Mouse (Mus musculus) liver, embryonic 16.5 days (tissue): Measurements from ENCODE around the gene Fam178b. TPM values are rescaled to one million over a fixed set of nuclear protein-coding genes. Genes with fewer than 3 reads are reported as not detected.

Experiments
- ATAC-seq: fragments of 200-750 bp; cut with Nextera tagmentation; 2 replicates; pipeline ENCODE4 v1.8.0; 2017; ENCODE audit warnings: low read depth, mild to moderate bottlenecking, moderate number of reproducible peaks, moderate library complexity
- H3K27ac ChIP-seq: fragments of 300-500 bp; sonication (generic); 2 replicates; pipeline ENCODE4 v1.5.1; 2014; ENCODE audit warnings: mild to moderate bottlenecking, low read length
- H3K27me3 ChIP-seq: fragments of 300-500 bp; sonication (generic); 2 replicates; pipeline ENCODE4 v1.6.1; 2014; ENCODE audit warnings: low read depth, low read length, mixed read lengths; ENCODE audit not compliant: control insufficient read depth, insufficient read depth
- H3K36me3 ChIP-seq: fragments of 300-500 bp; sonication (generic); 2 replicates; pipeline ENCODE4 v1.6.1; 2014; ENCODE audit warnings: mild to moderate bottlenecking; ENCODE audit not compliant: control insufficient read depth, insufficient read depth
- H3K4me1 ChIP-seq: fragments of 300-500 bp; sonication (generic); 2 replicates; pipeline ENCODE4 v1.6.1; 2014; ENCODE audit warnings: low read depth, low read length, mixed read lengths; ENCODE audit not compliant: control insufficient read depth
- H3K4me2 ChIP-seq: fragments of 300-500 bp; sonication (generic); 2 replicates; pipeline ENCODE4 v1.6.1; 2014; ENCODE audit warnings: low read depth, low read length, mixed read lengths
- H3K4me3 ChIP-seq: fragments of 300-500 bp; sonication (generic); 2 replicates; pipeline ENCODE4 v1.5.1; 2014; ENCODE audit warnings: low read depth, mild to moderate bottlenecking, low read length
- H3K9ac ChIP-seq: fragments of 300-500 bp; sonication (generic); 2 replicates; pipeline ENCODE4 v1.6.1; 2014; ENCODE audit warnings: low read depth, low read length
- H3K9me3 ChIP-seq: fragments of 300-500 bp; sonication (generic); replicated peaks from 2 replicates; pipeline ENCODE4 v1.6.1; 2016; ENCODE audit warnings: low read length; ENCODE audit not compliant: control insufficient read depth
- WGBS: fragments of 180-500 bp; shearing (Covaris S2); extraction: QIAGEN DNeasy Blood & Tissue Kit; methylation state at CpG from one replicate; pipeline ENCODE4 v1.1.7; 2014; ENCODE audit not compliant: insufficient replicate concordance; 5-methylcytosine and 5-hydroxymethylcytosine counted together
- polyA plus RNA-seq: library from polyadenylated mRNA; unstranded; fragments of >200 nt; fragmentation: Nextera tagmentation; extraction: Ambion mirVana; gene quantifications from 2 replicates; pipeline ENCODE4 v1.2.1, GENCODE M21; 2015

Fam178b gene
- polyA plus RNA-seq, 1 experiment from 2014 or later = 0.14 TPM

DNA sequence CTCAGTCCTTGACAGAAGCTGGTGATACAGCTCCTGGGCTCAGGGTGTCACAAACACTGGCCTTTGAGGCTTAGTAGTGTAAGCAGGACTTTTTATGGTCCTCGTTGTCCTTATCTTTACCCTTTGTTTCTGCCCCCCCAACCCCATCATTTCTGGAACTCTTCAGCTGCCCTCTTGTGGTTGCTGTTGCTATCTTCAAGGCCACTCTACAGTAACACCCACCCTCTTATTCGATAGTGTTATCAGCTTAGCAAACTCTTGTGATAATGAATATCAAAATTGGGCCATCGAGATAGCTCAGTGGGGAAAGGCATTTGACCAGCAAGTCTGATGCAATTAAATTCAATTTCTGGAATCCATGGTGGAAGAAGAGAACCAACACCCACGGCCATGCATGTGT lies 18.5 kb downstream of the Fam178b start:
- Histone ChIP-seq H3K9me3 (no peaks in the 10 kb centered on the region), H3K36me3 (no peaks in the 10 kb centered on the region)
- peak; percentile 45; the same call in 1 of the 2 replicates for ATAC-seq

DNA sequence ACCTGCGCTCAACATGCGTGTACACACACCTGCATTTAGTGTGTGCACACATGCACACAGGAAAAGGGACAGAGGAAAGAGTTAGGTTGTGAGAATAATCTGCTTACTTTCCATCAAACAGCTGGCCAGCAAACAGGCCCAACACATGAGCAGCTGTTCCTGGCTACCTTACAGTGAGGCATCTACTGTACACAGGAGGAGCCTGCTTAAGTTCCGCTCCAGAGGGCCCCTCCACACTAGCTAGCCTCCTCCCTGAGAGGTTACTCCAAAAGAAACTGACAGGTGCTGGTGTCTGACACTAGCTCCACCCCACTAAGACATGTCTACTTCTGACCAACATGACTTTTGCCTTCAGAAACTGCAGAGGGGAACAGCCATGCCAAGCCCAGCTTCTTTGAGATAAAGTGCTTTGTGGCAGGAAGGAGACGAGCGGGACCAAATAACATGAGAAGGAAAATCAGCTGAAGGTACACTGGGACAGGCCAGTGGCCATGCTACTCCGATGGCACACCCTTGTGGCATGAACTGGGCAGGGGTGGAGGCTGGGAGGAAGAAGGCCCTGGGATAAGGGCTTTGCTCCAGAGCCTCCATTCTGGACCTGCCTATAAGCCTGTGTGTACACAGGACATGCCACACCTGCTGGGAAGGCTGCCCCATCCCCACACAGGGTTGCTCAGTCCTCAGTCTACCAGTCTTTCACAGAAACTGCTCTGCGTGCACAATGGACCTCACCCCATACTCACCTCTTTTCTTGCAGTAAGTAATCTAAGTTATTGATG lies 24.2 kb downstream of the Fam178b start:
- Histone ChIP-seq H3K9ac (no peak overlapping the region), H3K4me3 (no peak overlapping the region), H3K27ac (no peak overlapping the region), H3K27me3 (no peaks in the 10 kb centered on the region), H3K4me2 (no peak overlapping the region), H3K9me3 (no peaks in the 10 kb centered on the region), H3K4me1 (peaks cover 8% of the 10 kb centered on the region), H3K36me3 (no peaks in the 10 kb centered on the region)
- WGBS = 53% methylated on average over 7 of the region's 7 CpGs
- no peak for ATAC-seq

More for the DNA sequence above, 18.5 kb downstream of the Fam178b start:
- H3K27ac ChIP-seq = no peak overlapping the region
- H3K9ac ChIP-seq = no peak overlapping the region
- no peak overlapping the region for H3K4me2 ChIP-seq
- no peaks in the 10 kb centered on the region for H3K27me3 ChIP-seq
- H3K4me3 ChIP-seq = no peak overlapping the region
- WGBS = 26% methylated on average over 4 of the region's 4 CpGs
- peaks cover 7% of the 10 kb centered on the region; the same call in 1 of the 2 replicates for H3K4me1 ChIP-seq

DNA sequence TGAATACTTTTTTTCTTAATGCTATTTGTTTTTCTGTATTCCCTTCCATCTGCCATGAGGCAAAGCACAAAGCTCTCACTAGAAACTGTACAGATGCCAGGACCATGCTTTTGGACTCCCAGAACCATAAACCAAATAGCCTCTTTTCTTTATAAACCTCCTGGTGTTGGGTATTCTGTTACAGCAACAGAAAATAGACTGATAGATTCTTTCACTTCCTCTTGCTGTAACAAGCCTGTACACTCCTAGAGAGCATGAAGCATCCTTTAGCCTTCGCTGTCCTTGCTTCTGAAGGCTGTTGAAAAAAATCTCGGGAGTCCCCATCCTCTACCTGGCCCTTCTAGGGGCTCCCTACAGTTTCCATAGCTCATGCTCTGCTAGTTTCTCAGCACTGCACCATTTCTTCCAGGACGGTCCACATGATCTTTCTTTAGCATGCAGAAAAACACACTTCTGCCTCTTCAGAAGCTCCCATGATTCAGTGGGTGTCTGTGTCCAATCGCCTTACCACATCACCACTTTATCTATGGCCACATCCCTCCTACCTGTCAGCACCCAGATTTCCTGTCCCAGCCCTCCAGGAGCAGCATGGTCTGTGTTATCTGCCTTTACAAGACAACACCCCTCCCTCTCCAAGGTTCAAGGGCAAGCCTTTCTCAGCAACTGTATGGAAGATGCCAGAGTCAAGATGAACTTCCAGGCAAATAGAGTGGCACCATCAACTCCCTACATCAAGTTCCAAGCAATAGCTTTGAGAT lies 25.1 kb downstream of the Fam178b start:
- Histone ChIP-seq H3K9ac (no peak overlapping the region), H3K9me3 (no peaks in the 10 kb centered on the region), H3K4me1 (peaks cover 8% of the 10 kb centered on the region), H3K27me3 (no peaks in the 10 kb centered on the region), H3K36me3 (no peaks in the 10 kb centered on the region), H3K27ac (no peak overlapping the region), H3K4me3 (no peak overlapping the region), H3K4me2 (no peak overlapping the region)
- peak; percentile 66 for ATAC-seq
- WGBS = 36% methylated on average over 4 of the region's 4 CpGs

DNA sequence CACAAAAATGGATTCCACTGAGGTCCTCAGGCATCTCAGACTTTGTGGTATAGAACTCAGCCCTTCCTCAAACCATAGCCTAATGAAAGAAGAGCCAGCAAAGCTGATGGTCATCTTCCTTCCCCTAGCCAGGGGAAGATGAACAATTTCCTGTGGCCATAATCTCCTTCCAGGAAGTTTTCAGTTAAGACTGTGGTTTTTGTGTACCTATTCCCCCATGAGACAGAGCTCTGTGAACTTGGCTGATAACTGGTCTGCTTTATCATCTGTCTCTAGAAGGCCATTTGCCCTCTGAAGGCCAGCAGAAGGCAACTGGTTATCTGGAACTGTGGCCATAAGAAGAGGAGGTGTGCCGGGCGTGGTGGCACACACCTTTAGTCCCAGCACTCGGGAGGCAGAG lies 26.8 kb downstream of the Fam178b start:
- no peak for ATAC-seq
- no peaks in the 10 kb centered on the region for H3K36me3 ChIP-seq
- no peak overlapping the region for H3K4me3 ChIP-seq
- no peak overlapping the region for H3K27ac ChIP-seq
- H3K4me2 ChIP-seq = no peak overlapping the region
- H3K27me3 ChIP-seq = no peaks in the 10 kb centered on the region
- no peak overlapping the region for H3K9ac ChIP-seq
- WGBS = 28% methylated on average over 3 of the region's 3 CpGs
- H3K4me1 ChIP-seq = peaks cover 8% of the 10 kb centered on the region
- no peaks in the 10 kb centered on the region for H3K9me3 ChIP-seq

DNA sequence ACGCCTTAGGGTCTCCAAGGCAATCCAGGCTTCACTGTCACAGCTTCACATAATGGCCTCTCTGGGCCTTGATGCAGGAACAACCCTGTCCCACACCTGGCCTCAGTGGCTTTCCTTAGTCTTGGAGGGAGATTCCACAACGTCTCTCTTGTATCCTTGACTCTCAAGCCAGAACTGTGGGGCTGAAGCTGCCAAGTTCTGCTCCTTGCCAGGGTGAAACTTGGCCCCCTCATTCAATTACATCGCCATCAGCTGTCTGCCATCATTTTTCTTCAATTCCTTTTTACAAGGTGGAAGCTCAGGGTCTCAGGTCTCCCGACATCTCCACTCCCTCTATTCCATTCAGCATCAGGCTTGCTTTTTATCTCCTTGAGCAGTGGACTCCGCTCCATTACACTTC lies 27.9 kb downstream of the Fam178b start:
- no peaks in the 10 kb centered on the region for H3K36me3 ChIP-seq
- no peaks in the 10 kb centered on the region for H3K9me3 ChIP-seq
- H3K4me3 ChIP-seq = no peak overlapping the region
- ATAC-seq = no peak
- WGBS = 74% methylated on average over 5 of the region's 5 CpGs
- H3K27ac ChIP-seq = no peak overlapping the region
- no peaks in the 10 kb centered on the region for H3K27me3 ChIP-seq
- no peak overlapping the region for H3K4me2 ChIP-seq
- H3K4me1 ChIP-seq = peaks cover 8% of the 10 kb centered on the region
- no peak overlapping the region for H3K9ac ChIP-seq

DNA sequence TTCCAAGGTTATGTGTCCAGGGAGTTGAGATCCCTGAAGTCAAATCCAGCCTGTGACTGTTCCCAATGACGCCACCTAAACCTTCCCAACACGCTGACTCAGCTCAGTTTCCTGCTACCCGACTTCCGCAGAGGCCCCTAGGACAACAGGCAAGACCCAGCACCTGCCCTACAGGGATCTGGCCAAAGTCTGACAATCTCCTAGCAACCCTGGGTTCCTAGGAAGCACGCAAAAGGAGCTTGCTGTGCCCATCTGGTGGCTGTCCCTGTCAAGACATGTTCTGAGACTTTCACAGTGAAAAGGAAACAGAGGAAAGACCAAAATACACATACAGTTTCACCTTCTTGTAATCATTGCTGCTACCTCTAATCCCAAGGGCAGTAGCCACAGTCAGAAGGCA lies 35.4 kb downstream of the Fam178b start:
- Histone ChIP-seq H3K4me2 (no peak overlapping the region), H3K27ac (no peak overlapping the region), H3K4me1 (peaks cover 6% of the 10 kb centered on the region), H3K4me3 (no peak overlapping the region), H3K27me3 (no peaks in the 10 kb centered on the region), H3K9ac (no peak overlapping the region), H3K9me3 (no peaks in the 10 kb centered on the region), H3K36me3 (no peaks in the 10 kb centered on the region)
- 41% methylated on average over 5 of the region's 5 CpGs for WGBS
- ATAC-seq = no peak

DNA sequence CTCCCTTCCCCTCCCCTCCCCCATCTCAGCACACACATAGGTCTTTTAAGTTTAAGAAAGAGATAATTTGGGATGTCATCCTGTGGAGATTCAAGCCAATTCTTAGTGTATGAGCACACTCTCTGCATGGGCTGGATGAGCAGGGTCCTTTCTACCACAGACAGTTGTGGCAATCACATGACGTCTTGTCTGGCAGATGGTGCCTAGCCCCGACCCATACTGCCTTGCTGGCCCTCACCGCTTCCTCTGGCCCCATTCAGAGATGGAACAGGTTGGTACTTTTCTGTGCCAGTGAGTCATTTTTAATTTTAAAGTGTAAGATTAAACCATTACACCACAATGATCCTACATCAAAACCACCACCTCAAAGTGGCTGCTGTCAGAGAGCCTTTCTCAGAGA lies 36.7 kb downstream of the Fam178b start:
- 49% methylated on average over 3 of the region's 3 CpGs for WGBS
- Histone ChIP-seq H3K4me3 (no peak overlapping the region), H3K27me3 (no peaks in the 10 kb centered on the region), H3K9me3 (no peaks in the 10 kb centered on the region), H3K4me1 (peaks cover 6% of the 10 kb centered on the region), H3K27ac (no peak overlapping the region), H3K4me2 (no peak overlapping the region), H3K36me3 (no peaks in the 10 kb centered on the region), H3K9ac (no peak overlapping the region)
- no peak for ATAC-seq

DNA sequence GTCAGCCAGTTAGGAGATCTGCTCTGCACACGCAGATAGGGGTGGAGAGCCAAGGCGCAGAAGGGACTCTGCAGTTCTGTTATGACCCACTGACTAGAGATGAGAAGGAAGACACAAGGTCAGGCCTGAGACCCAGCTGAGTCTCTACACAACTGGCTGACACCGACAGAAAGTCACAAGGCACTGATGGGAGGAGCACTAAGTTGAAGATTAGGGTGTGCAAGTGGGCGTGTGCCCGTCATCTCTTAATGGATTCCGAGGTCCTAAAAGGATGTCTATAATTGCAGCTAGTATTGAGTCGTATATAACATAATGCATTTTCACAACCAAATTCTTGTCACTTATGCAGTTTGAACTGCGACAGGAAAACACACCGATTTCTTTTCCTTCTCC lies 38.4 kb downstream of the Fam178b start:
- ATAC-seq = no peak
- Histone ChIP-seq H3K9me3 (no peaks in the 10 kb centered on the region), H3K4me2 (no peak overlapping the region), H3K27me3 (no peaks in the 10 kb centered on the region), H3K27ac (no peak overlapping the region), H3K9ac (no peak overlapping the region), H3K4me3 (no peak overlapping the region), H3K4me1 (peaks cover 6% of the 10 kb centered on the region), H3K36me3 (no peaks in the 10 kb centered on the region)
- WGBS = 53% methylated on average over 9 of the region's 9 CpGs

DNA sequence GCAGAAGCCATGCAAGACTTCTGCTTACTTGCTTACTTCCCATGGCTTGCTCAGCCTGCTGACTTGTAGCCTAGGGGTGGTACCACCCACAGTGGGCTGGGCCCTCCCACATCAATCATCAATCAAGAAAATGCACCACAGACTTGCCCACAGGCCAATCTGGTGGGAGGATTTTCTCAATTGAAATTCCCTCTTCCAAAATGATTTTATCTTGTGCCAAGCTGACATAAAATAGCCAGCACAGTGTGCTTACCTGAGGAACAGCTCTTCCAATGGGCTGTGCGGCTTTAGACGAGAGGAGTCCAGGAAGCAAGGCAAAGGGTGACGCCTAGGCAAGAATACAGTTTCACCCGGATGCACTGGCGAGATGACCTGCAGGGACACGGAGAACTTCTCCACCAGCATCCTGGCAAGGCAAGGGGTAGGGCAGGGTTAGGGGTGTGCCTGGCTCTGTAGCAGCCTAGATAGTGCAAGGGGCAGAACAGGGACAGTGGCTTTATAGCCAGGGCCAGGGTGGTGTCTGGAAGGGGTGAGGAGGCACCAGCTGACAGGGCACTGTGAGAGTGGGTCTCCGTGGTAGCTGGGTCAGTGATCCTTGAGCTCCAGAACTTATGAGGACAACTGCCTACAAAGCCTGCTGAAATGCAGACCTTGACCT lies 38.9 kb downstream of the Fam178b start:
- Histone ChIP-seq H3K27me3 (no peaks in the 10 kb centered on the region), H3K9me3 (no peaks in the 10 kb centered on the region), H3K4me1 (peaks cover 6% of the 10 kb centered on the region), H3K4me3 (no peak overlapping the region), H3K4me2 (no peak overlapping the region), H3K36me3 (no peaks in the 10 kb centered on the region), H3K27ac (no peak overlapping the region), H3K9ac (no peak overlapping the region)
- 51% methylated on average over 7 of the region's 7 CpGs for WGBS
- peak; percentile 45; the same call in 1 of the 2 replicates for ATAC-seq
